1 mouse cellular context compared by ENCODE assay signal in the genomic region with DNA sequence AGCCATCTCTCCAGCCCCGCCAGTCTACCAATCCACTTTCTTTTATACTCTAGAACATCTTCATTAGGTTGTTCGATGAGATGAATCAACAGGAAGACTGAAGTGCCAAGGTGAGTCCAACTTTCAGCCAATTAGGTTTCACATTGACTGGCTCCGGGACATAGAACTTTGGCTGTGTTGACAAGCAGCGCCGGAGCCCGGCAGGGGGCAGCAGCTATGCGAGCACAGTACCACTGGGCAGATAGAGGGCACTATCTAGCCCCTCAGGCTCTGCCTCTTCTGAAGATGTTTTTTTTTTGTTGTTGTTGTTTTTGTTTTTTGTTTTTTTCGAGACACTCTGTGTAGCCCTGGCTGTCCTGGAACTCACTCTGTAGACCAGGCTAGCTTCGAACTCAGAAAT.
TF ChIP-seq lines count a peak whose summit lies in the region.

No protein-coding gene starts in this region.

TF ChIP-seq in CH12.LX, 34 proteins besides CTCF, POLR2A, EP300 and RAD21:
- TF ChIP-seq NELFE (IDR thresholded peaks at IDR 0.05; ENCODE audit: low read depth, low read length): peak; percentile 52; the same call in 1 of the 2 replicates
- TF ChIP-seq ZMIZ1 (IDR thresholded peaks at IDR 0.05; ENCODE audit: low read depth, low read length): no peak
- TF ChIP-seq SMC3 (IDR thresholded peaks at IDR 0.05; ENCODE audit: low read depth, low read length): peak; percentile 26; the same call in 1 of the 2 replicates
